In genomic region chr5:24391864-24392263, GRCm38 (mm10) we compare ENCODE assay signal across 1 mouse cellular context.
TF ChIP-seq lines count a peak whose summit lies in the region.

Gene Atg9b, minus strand, starts transcription at chr5:24392143.

TF ChIP-seq in MEL, 35 proteins besides CTCF, POLR2A, EP300 and RAD21 (continued from another document):
- TF ChIP-seq MAX (IDR thresholded peaks at IDR 0.05; ENCODE audit: low read length): no peak
